Mouse (Mus musculus): ENCODE measurements around the gene Vmn2r94.

The Vmn2r94 gene

DNA sequence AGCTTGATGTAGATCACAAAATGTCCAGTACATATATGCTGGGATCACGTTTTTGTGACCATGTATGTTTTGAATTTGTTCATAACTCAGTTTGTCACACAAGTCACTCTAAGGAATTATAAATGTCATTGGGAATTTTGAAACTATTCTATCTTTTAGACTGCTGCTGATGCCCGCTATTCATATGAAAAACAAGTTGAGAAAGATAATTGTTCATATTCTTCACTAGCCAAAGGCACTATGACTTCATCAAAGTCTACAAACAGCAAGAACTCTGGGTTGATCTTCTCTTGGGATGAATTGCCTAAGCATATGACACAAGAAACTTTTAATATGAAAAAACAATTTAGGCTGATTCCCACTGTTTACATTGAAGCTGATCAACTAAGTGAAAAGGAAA lies at the start of gene Vmn2r94:
TSS of gene Vmn2r94 (minus strand) at position 101 of the 400 bp plus-strand sequence.
- no peak for DNase-seq (ENCODE audit: low spot score in 2 of 2)

GRCm38 (mm10) chr17:18323031-18323430 lies 45.5 kb upstream of the Vmn2r94 start:
- DNase-seq (ENCODE audit: low spot score in 2 of 2), result no peak

DNA sequence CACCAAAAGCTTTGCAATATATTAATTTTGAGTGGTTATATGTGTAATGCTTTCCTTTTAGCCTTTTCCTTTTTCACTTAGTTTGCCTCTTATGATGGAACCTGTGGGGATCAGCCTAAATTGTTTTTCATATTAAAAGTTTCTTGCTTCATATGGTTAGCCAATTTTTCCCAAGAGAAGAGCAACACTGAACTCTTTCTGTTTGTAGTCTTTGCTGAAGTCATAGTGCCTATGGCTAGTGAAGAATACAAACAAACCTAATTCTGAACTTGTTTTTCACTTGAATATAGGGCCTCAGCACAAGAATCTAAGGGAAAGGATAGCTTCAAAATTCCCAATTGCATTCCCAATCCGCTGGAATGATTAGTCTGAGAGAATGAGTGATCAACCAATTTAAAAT lies 20.2 kb upstream of the Vmn2r94 start, which contains the start of gene Vmn2r93:
TSS of gene Vmn2r93 (plus strand) at position 301 of the 400 bp plus-strand sequence.
- DNase-seq (ENCODE audit: low spot score in 2 of 2), result no peak

GRCm38 (mm10) chr17:18236931-18237330 lies 40.6 kb downstream of the Vmn2r94 start:
- no peak for DNase-seq (ENCODE audit: low spot score in 2 of 2)

DNA sequence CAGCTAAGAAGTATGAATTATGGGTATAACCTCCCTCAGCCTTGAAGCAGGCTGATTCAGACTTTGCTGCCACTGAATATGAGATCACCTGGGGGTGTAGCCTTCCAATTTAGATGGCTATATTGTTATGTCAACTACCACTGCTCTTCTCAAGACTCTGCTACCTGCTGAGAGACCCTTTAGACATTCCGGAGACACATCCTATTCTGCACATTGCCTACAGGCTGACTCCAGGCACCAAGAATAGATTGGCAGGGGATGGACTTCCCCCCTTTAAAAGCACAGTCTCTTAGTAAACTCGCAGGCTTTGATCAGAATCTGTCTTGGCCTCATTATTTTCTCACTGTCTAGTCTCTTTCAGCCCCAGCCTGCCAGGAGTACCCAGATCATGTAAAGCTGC lies 45.6 kb downstream of the Vmn2r94 start:
- no peak for DNase-seq (ENCODE audit: low spot score in 2 of 2)

DNA sequence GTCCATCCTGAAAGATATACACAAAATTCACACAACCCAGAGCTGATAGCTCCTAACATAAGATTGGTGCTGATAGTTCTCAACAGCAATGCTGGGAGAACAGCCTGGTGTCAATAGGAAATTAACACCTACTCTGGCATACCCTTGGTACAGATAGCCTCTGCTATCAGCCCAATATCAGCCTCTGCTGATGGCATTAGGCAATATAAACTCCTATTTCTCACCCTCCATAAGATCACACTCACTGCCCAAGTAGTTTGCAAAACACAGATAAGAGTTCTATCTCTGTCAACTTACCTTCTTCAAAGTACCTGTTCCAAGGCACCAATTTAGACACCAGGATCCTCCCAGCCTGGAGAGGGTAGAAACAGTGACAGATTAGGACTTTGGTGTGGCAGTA lies 56.3 kb downstream of the Vmn2r94 start:
- DNase-seq (ENCODE audit: low spot score in 2 of 2), result no peak

Data from right cerebral cortex, adult 2 months (tissue).